Mouse (Mus musculus) adrenal gland, adult 18-20 months (tissue): ENCODE results near the gene Ugt1a10. TPM values are rescaled to one million over a fixed set of nuclear protein-coding genes. Genes with fewer than 3 reads are reported as not detected.

Experiments
- DNase-seq, 2 experiments: peaks; one replicate each; pipeline ENCODE4 v3.0.0; 2021 to 2022; ENCODE audit warnings: low spot score in 2 of 2
- microRNA-seq, 2 experiments: library from miRNA; unstranded; fragments of <30 nt; microRNA quantifications; one replicate each; pipeline ENCODE4 v1.2.0; 2021; ENCODE audit warnings: borderline number of aligned reads in 2 of 2
- total RNA-seq, 2 experiments: library from RNA; stranded (reverse); gene quantifications; 1 replicate in 1 of 2; 2 replicates in 1 of 2; pipeline ENCODE4 v1.2.3; 2021

Ugt1a10 gene
- total RNA-seq, 2 experiments from 2014 or later: 0.20 TPM; not detected in 1

DNA sequence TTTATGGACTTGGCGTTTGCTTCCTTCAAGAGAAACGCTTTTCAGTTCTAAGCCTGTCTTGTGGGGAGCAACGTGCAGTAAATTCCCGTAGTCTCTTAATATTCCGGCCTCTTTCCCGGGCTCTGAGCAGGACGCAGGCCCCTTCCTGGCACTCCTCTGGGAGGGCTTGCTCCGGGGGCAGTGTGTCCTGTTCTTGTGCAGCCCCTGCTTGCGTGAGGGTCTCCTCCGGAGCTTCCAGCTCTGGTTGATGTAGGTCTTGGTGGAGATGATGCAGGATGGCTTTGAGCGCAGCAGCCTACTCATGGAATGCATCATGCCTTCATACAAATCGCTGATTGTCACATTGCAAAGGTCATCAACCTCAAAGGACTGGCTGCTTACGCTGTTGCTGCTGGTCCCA is 210.9 kb downstream of the Ugt1a10 start:
- DNase-seq: no peak

DNA sequence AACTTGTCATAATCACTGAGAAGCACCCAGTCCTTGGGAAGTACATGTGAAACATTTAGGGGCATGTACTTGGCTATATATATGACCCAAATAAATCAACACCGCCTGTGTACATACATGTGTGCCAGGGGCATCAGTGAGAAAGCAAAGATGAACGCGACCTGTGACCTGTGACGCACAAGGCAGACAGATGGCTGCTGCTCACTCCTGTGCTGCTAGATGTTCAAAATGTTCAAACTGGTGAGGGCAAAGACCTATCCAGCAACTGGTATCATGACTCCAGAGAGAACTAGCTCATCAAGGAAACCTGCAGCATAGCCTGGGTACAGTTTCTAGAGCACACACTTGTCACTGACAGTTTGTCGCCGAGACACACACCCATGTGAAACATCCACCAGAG is 212.3 kb downstream of the Ugt1a10 start:
- DNase-seq: no peak

DNA sequence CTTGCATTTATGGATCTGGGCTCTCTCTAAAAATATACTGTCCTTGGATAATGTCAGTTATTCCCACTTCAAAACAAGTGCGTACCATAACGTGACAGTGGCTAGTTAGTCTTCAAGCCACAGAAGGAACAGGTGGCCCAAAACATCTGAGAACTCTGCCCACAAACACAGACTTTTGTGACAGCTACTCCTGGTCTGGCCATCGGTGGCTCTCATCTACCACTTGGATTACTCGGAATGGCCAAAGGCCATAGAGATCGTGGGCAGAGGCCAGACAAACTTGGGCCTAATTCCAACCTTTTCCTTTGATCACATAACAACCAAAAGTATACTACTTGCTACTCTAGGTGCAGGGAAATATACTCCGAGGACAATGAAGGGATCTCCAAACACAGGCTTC is 212.9 kb downstream of the Ugt1a10 start:
- DNase-seq: no peak

Small RNA genes within 50 kb of the gene (microRNA-seq; reads per million reads assigned to microRNA genes)
- gene Gm25198: 0 reads per million in 2 experiments

Other genes with a start within 250 kb of the Ugt1a10 start
- 10 to 100 TPM; 54.6 to 74.6 TPM for gene Dgkd, start 202.1 kb upstream of the Ugt1a10 start, total RNA-seq
- 10 to 100 TPM; 19.8 to 21.4 TPM for gene Usp40, start 46.8 kb upstream of the Ugt1a10 start, total RNA-seq
- not detected for gene Ugt1a9, start 15.4 kb downstream of the Ugt1a10 start, total RNA-seq
- gene Ugt1a8, start 32.4 kb downstream of the Ugt1a10 start, total RNA-seq: not detected
- gene Ugt1a7c, start 39.7 kb downstream of the Ugt1a10 start, total RNA-seq: 1 to 10 TPM; 1.8 to 3.6 TPM
- gene Ugt1a6b, start 47.9 kb downstream of the Ugt1a10 start, total RNA-seq: 10 to 100 TPM in 1 of 2 experiments, 1 to 10 TPM in 1; 3.5 to 12.0 TPM
- gene Ugt1a6a, start 79.4 kb downstream of the Ugt1a10 start, total RNA-seq: 10 to 100 TPM in 1 of 2 experiments, 1 to 10 TPM in 1; 9.8 to 20.9 TPM
- under 1 TPM in 1 of 2 experiments, not detected in 1; 0.26 TPM for gene Ugt1a5, start 110.6 kb downstream of the Ugt1a10 start, total RNA-seq
- gene Ugt1a2, start 145.2 kb downstream of the Ugt1a10 start, total RNA-seq: 1 to 10 TPM in 1 of 2 experiments, not detected in 1; 1.3 TPM
- 1 to 10 TPM; 2.2 to 3.1 TPM for gene Dnajb3, start 150.4 kb downstream of the Ugt1a10 start, total RNA-seq
- 10 to 100 TPM in 1 of 2 experiments, under 1 TPM in 1; 0.22 to 77.3 TPM for gene Ugt1a1, start 156.6 kb downstream of the Ugt1a10 start, total RNA-seq
- under 1 TPM; 0.33 to 0.51 TPM for gene Mroh2a, start 171.6 kb downstream of the Ugt1a10 start, total RNA-seq
- 10 to 100 TPM; 21.7 to 27.4 TPM for gene Hjurp, start 222.2 kb downstream of the Ugt1a10 start, total RNA-seq
- not detected for gene Trpm8, start 222.3 kb downstream of the Ugt1a10 start, total RNA-seq